Mouse (Mus musculus) thymus, adult 2 months (tissue): ENCODE measurements around the gene Ankrd13b.

Experiments used
- CTCF ChIP-seq: fragments of 200-500 bp; IDR thresholded peaks from 2 replicates; pipeline ENCODE4 v1.5.1; 2012; ENCODE audit warnings: mild to moderate bottlenecking, control low read depth, low read length, moderate library complexity, borderline replicate concordance; ENCODE audit not compliant: control insufficient read depth, poor library complexity, insufficient read depth; ENCODE audit errors: extremely low read depth
- POLR2A ChIP-seq: fragments of 200-500 bp; IDR thresholded peaks from 2 replicates; pipeline ENCODE4 v1.6.1; 2012; ENCODE audit warnings: mild to moderate bottlenecking, low read length, control low read depth, moderate library complexity; ENCODE audit not compliant: control insufficient read depth, poor library complexity, insufficient read depth; ENCODE audit errors: extremely low read depth

- TF ChIP-seq CTCF (no peak), POLR2A (no peak)
Measured at GRCm38 (mm10) chr11:77483043-77483442, 6.4 kb downstream of the Ankrd13b start.
